Mouse (Mus musculus) limb, embryonic 14.5 days (tissue): Measurements from ENCODE around the gene Tnpo1. TPM values are rescaled to one million over a fixed set of nuclear protein-coding genes. Genes with fewer than 3 reads are reported as not detected.

Experiments
- ATAC-seq: fragments of 200-750 bp; cut with Nextera tagmentation; 2 replicates; pipeline ENCODE4 v1.8.0; 2017; ENCODE audit warnings: low read depth, moderate number of reproducible peaks, moderate TSS enrichment; ENCODE audit not compliant: low FRiP score
- DNase-seq: peaks from one replicate; pipeline ENCODE4 v3.0.0-alpha.2; 2015; ENCODE audit warnings: low spot score
- H3K27ac ChIP-seq: fragments of 300-500 bp; sonication (generic); replicated peaks from 2 replicates; pipeline ENCODE4 v1.5.1; 2014; ENCODE audit warnings: low read depth, mild to moderate bottlenecking, low read length, moderate library complexity, mixed read lengths
- H3K27me3 ChIP-seq: fragments of 300-500 bp; sonication (generic); 2 replicates; pipeline ENCODE4 v1.6.1; 2014; ENCODE audit warnings: low read length, mixed read lengths; ENCODE audit not compliant: control insufficient read depth, insufficient read depth
- H3K36me3 ChIP-seq: fragments of 300-500 bp; sonication (generic); 2 replicates; pipeline ENCODE4 v1.6.1; 2014; ENCODE audit warnings: mild to moderate bottlenecking, low read length, moderate library complexity, mixed read lengths; ENCODE audit not compliant: control insufficient read depth, insufficient read depth
- H3K4me1 ChIP-seq: fragments of 300-500 bp; sonication (generic); 2 replicates; pipeline ENCODE4 v1.6.1; 2014; ENCODE audit warnings: antibody characterized with exemption, low read length, mixed read lengths; ENCODE audit not compliant: control insufficient read depth, insufficient read depth
- H3K4me2 ChIP-seq: fragments of 300-500 bp; sonication (generic); replicated peaks from 2 replicates; pipeline ENCODE4 v1.6.1; 2014; ENCODE audit warnings: low read depth, mild to moderate bottlenecking, low read length, moderate library complexity; ENCODE audit not compliant: severe bottlenecking
- H3K4me3 ChIP-seq: fragments of 300-500 bp; sonication (generic); replicated peaks from 2 replicates; pipeline ENCODE4 v1.5.1; 2014; ENCODE audit warnings: low read length
- H3K9ac ChIP-seq: fragments of 300-500 bp; sonication (generic); 2 replicates; pipeline ENCODE4 v1.6.1; 2014; ENCODE audit warnings: mild to moderate bottlenecking, low read depth, low read length, moderate library complexity; ENCODE audit not compliant: severe bottlenecking
- H3K9me3 ChIP-seq: fragments of 300-500 bp; sonication (generic); 2 replicates; pipeline ENCODE4 v1.6.1; 2016; ENCODE audit warnings: low read length; ENCODE audit not compliant: control insufficient read depth
- POLR2A ChIP-seq: fragments of 200-500 bp; IDR thresholded peaks from 2 replicates; pipeline ENCODE4 v1.8.0; 2012; ENCODE audit warnings: inconsistent platforms, mild to moderate bottlenecking, moderate library complexity, borderline replicate concordance; ENCODE audit not compliant: insufficient read depth, insufficient read length; ENCODE audit errors: extremely low read depth
- WGBS: fragments of 180-500 bp; shearing (Covaris S2); extraction: QIAGEN DNeasy Blood & Tissue Kit; methylation state at CpG from one replicate; pipeline ENCODE4 v1.1.7; 2014; 5-methylcytosine and 5-hydroxymethylcytosine counted together
- polyA plus RNA-seq, 2 experiments: library from polyadenylated mRNA; depleted of rRNA in 1 of 2; stranded (reverse) in 1 of 2; unstranded in 1 of 2; fragments of >200 nt; fragmentation: Nextera tagmentation in 1 of 2; extraction: Ambion mirVana in 1 of 2; gene quantifications; 2 replicates each; pipeline versions ENCODE4 v1.2.1 to v1.2.3; 2012 to 2014

Gene Tnpo1
- polyA plus RNA-seq, 2 experiments = 38.7 to 43.2 TPM

GRCm38 (mm10) chr13:98913196-98913595, 13.0 kb downstream of the Tnpo1 start:
- Histone ChIP-seq H3K9ac (no peak overlapping the region), H3K27ac (no peak overlapping the region), H3K4me1 (peaks cover 35% of the 10 kb centered on the region), H3K27me3 (no peaks in the 10 kb centered on the region), H3K9me3 (no peaks in the 10 kb centered on the region), H3K4me2 (no peak overlapping the region), H3K4me3 (no peak overlapping the region), H3K36me3 (peaks cover 3% of the 10 kb centered on the region; the same call in 1 of the 2 replicates)
- WGBS = 12% methylated on average over 7 of the region's 7 CpGs
- ATAC-seq (no peak), DNase-seq (no peak)
- no peak for TF ChIP-seq POLR2A

GRCm38 (mm10) chr13:98912602-98913001, 13.6 kb downstream of the Tnpo1 start:
- no peak overlapping the region for H3K9ac ChIP-seq
- H3K9me3 ChIP-seq = no peaks in the 10 kb centered on the region
- no peak for DNase-seq
- no peak overlapping the region; the same call in 1 of the 2 replicates for H3K27ac ChIP-seq
- H3K27me3 ChIP-seq = no peaks in the 10 kb centered on the region
- H3K4me1 ChIP-seq = peaks cover 35% of the 10 kb centered on the region
- ATAC-seq = no peak
- peaks cover 3% of the 10 kb centered on the region; the same call in 1 of the 2 replicates for H3K36me3 ChIP-seq
- H3K4me3 ChIP-seq = no peak overlapping the region
- H3K4me2 ChIP-seq = no peak overlapping the region
- 58% methylated on average over 8 of the region's 8 CpGs for WGBS
- no peak for TF ChIP-seq POLR2A

DNA sequence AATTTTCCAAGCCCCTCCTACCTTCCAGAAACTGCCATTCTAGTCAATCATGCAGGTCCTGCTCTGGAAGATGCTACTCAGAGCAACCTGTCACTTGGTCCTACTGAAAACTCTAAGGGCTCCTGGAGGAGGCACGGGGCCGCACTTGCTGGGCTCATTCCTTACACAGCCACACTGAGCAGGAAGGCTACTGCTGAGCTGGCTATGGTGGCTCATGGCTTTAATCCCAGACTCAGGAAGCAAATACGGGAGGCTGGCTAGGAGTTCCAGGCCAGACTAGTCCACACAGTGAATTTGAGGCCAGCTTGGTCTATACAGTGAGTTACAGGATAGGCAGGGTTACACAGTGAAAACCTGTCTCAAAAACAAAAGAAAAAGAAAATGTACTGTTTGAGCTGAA, 15.4 kb downstream of the Tnpo1 start:
- peaks cover 35% of the 10 kb centered on the region for H3K4me1 ChIP-seq
- ATAC-seq = no peak
- 71% methylated on average over 3 of the region's 3 CpGs for WGBS

DNA sequence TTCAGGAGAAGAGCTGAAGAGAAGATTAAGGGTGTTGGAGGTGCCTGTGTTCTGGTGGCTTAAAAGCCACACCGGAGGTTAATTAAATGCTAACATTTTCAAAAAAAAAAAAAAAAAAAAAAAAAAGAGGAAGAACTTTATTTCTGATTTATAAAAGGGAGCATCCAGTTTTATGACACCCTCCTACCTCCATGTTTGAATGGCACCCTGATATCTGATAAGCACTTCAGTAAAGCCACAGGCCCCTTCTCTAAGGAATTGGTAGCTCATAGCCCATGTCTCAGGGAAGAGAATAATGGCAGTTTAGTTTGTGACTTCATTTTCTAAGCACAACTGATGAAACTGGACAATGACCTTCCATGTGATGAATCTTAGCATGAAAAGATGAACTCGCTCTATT, 21.6 kb downstream of the Tnpo1 start:
- Histone ChIP-seq H3K4me3 (no peak overlapping the region), H3K4me1 (no peaks in the 10 kb centered on the region; the same call in 1 of the 2 replicates), H3K27ac (no peak overlapping the region), H3K36me3 (peaks cover 15% of the 10 kb centered on the region), H3K4me2 (no peak overlapping the region), H3K9ac (no peak overlapping the region), H3K9me3 (0 out of 2 replicates have a peak, but pooled peaks cover 4% of the 10 kb centered on the region), H3K27me3 (no peaks in the 10 kb centered on the region)
- DNase-seq (no peak), ATAC-seq (no peak)
- WGBS = 93% methylated on average over 2 of the region's 2 CpGs
- TF ChIP-seq POLR2A = no peak

More for the DNA sequence above, 15.4 kb downstream of the Tnpo1 start:
- Histone ChIP-seq H3K27ac (no peak overlapping the region), H3K9ac (no peak overlapping the region), H3K4me2 (no peak overlapping the region), H3K9me3 (no peaks in the 10 kb centered on the region), H3K4me3 (no peak overlapping the region), H3K27me3 (no peaks in the 10 kb centered on the region), H3K36me3 (no peaks in the 10 kb centered on the region; the same call in 1 of the 2 replicates)
- TF ChIP-seq POLR2A = no peak
- no peak for DNase-seq

DNA sequence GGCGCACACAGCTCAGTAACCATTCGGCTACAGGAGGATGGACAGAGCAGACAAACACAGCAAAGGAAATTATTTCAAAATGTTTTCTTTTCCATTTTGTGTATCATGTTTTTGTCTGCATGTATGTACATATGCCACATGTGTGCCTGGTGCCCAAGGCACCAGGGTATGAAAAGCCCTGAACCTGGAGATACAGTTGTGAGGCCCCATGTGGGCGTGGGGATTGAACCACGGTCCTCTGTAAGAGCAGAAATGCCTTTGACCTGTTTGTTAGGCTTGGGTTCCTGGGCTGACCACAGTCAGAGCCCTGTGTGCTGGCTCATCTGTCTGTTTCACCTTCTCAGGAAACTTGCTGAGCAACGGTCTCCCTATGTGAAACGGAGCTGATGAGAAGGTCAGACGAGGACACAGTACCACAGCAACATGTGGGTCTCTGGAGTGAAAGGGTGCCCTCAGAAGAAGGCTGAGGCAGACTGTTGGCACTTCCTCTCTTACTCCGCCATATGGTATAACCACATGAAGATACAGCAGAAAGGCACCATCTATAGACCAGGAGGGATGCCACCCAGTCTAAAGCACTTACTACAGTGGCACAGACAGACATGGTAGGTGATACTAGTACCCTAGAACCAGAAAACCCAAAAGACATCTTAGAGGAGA, 23.7 kb downstream of the Tnpo1 start:
- ATAC-seq (no peak), DNase-seq (no peak)
- no peak for TF ChIP-seq POLR2A
- Histone ChIP-seq H3K9me3 (0 out of 2 replicates have a peak, but pooled peaks cover 4% of the 10 kb centered on the region), H3K9ac (no peak overlapping the region), H3K4me1 (no peaks in the 10 kb centered on the region), H3K4me2 (no peak overlapping the region), H3K36me3 (peaks cover 15% of the 10 kb centered on the region), H3K27me3 (no peaks in the 10 kb centered on the region), H3K27ac (no peak overlapping the region), H3K4me3 (no peak overlapping the region)
- WGBS = 94% methylated on average over 8 of the region's 8 CpGs

- Histone ChIP-seq H3K9me3 (no peaks in the 10 kb centered on the region), H3K36me3 (peaks cover 12% of the 10 kb centered on the region), H3K27me3 (no peaks in the 10 kb centered on the region), H3K4me2 (no peak overlapping the region), H3K9ac (no peak overlapping the region), H3K4me1 (no peaks in the 10 kb centered on the region), H3K27ac (no peak overlapping the region), H3K4me3 (no peak overlapping the region)
- 92% methylated on average over 3 of the region's 3 CpGs for WGBS
- ATAC-seq = no peak
- TF ChIP-seq POLR2A = no peak
- DNase-seq = no peak
These were observed 26.6 kb downstream of the Tnpo1 start for GRCm38 (mm10) chr13:98899550-98899949.
